Mouse (Mus musculus): Measurements from ENCODE around the gene Tbcb. TPM values are rescaled to one million over a fixed set of nuclear protein-coding genes. Genes with fewer than 3 reads are reported as not detected.
"Not testable (repeated sequence)": the region's sequence is repeated elsewhere in the genome, so short reads cannot be mapped to it uniquely, and the experiment has no call there.

Gene Tbcb
- polyA plus RNA-seq, 1 experiment from 2014 or later, result 199 TPM

- Histone ChIP-seq H3K27me3 (ENCODE audit: control insufficient read depth, insufficient read depth, low read length) (no peaks in the 10 kb centered on the region), H3K4me3 (ENCODE audit: low read length) (no peak overlapping the region), H3K36me3 (ENCODE audit: control insufficient read depth, insufficient read depth, low read length) (peaks cover 9% of the 10 kb centered on the region; the same call in 1 of the 2 replicates), H3K9ac (ENCODE audit: low read depth, low read length) (no peak overlapping the region), H3K4me1 (ENCODE audit: control insufficient read depth, insufficient read depth, low read length) (no peaks in the 10 kb centered on the region), H3K4me2 (replicated peaks; ENCODE audit: low read depth, low read length) (no peak overlapping the region), H3K27ac (ENCODE audit: low read depth, low read length) (no peak overlapping the region), H3K9me3 (ENCODE audit: control insufficient read depth, low read length) (no peaks in the 10 kb centered on the region)
- WGBS, result 86% methylated on average over 3 of the region's 3 CpGs
- no peak for ATAC-seq (ENCODE audit: low FRiP score, low TSS enrichment)
These were observed 34.7 kb upstream of the Tbcb start for GRCm38 (mm10) chr7:30266780-30267179.

- ATAC-seq (ENCODE audit: low FRiP score, low TSS enrichment), result no peak
- no peaks in the 10 kb centered on the region for H3K27me3 ChIP-seq (ENCODE audit: control insufficient read depth, insufficient read depth, low read length)
- no peak overlapping the region for H3K9ac ChIP-seq (ENCODE audit: low read depth, low read length)
- no peak overlapping the region for H3K27ac ChIP-seq (ENCODE audit: low read depth, low read length)
- WGBS, result 91% methylated on average over 7 of the region's 7 CpGs
- H3K36me3 ChIP-seq (ENCODE audit: control insufficient read depth, insufficient read depth, low read length), result peaks cover 14% of the 10 kb centered on the region; the same call in 1 of the 2 replicates
- no peak overlapping the region for H3K4me2 ChIP-seq (replicated peaks; ENCODE audit: low read depth, low read length)
- no peaks in the 10 kb centered on the region for H3K9me3 ChIP-seq (ENCODE audit: control insufficient read depth, low read length)
- no peak overlapping the region for H3K4me3 ChIP-seq (ENCODE audit: low read length)
- no peaks in the 10 kb centered on the region for H3K4me1 ChIP-seq (ENCODE audit: control insufficient read depth, insufficient read depth, low read length)
These were observed 33.9 kb upstream of the Tbcb start for GRCm38 (mm10) chr7:30265935-30266334.

DNA sequence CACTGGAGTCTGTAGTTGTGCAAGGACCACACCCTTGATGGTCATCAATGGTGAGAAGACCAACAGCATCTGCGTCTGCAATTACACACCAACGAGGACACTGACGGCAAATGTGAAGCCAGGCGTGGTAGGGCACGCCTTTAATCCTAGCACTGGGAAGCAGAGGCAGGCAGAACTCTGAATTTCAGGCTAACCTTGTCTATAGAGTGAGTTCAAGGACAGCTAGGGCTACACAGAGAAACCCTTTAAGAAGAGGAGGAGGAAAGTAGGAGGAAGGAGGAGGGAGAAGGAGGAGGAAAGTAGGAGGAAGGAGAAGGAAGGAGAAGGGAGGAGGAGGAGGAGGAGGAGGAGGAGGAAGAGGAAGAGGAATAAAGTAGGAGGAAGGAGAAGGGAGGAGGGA lies 33.5 kb upstream of the Tbcb start:
- no peak for ATAC-seq (ENCODE audit: low FRiP score, low TSS enrichment)
- Histone ChIP-seq H3K4me3 (ENCODE audit: low read length) (no peak overlapping the region), H3K4me1 (ENCODE audit: control insufficient read depth, insufficient read depth, low read length) (no peaks in the 10 kb centered on the region), H3K9me3 (ENCODE audit: control insufficient read depth, low read length) (no peaks in the 10 kb centered on the region), H3K36me3 (ENCODE audit: control insufficient read depth, insufficient read depth, low read length) (peaks cover 15% of the 10 kb centered on the region; the same call in 1 of the 2 replicates), H3K9ac (ENCODE audit: low read depth, low read length) (no peak overlapping the region), H3K27me3 (ENCODE audit: control insufficient read depth, insufficient read depth, low read length) (no peaks in the 10 kb centered on the region), H3K27ac (ENCODE audit: low read depth, low read length) (no peak overlapping the region), H3K4me2 (replicated peaks; ENCODE audit: low read depth, low read length) (no peak overlapping the region)
- WGBS, result over 99% methylated on average over 5 of the region's 5 CpGs

GRCm38 (mm10) chr7:30265041-30265440 lies 33.0 kb upstream of the Tbcb start:
- H3K27me3 ChIP-seq (ENCODE audit: control insufficient read depth, insufficient read depth, low read length), result no peaks in the 10 kb centered on the region
- no peak overlapping the region for H3K4me2 ChIP-seq (replicated peaks; ENCODE audit: low read depth, low read length)
- no peak overlapping the region for H3K9ac ChIP-seq (ENCODE audit: low read depth, low read length)
- no peak overlapping the region for H3K27ac ChIP-seq (ENCODE audit: low read depth, low read length)
- no peak overlapping the region for H3K4me3 ChIP-seq (ENCODE audit: low read length)
- WGBS, result 73% methylated on average over 2 of the region's 2 CpGs
- no peak for ATAC-seq (ENCODE audit: low FRiP score, low TSS enrichment)
- H3K36me3 ChIP-seq (ENCODE audit: control insufficient read depth, insufficient read depth, low read length), result peaks cover 13% of the 10 kb centered on the region; the same call in 1 of the 2 replicates
- H3K9me3 ChIP-seq (ENCODE audit: control insufficient read depth, low read length), result no peaks in the 10 kb centered on the region
- no peaks in the 10 kb centered on the region for H3K4me1 ChIP-seq (ENCODE audit: control insufficient read depth, insufficient read depth, low read length)

DNA sequence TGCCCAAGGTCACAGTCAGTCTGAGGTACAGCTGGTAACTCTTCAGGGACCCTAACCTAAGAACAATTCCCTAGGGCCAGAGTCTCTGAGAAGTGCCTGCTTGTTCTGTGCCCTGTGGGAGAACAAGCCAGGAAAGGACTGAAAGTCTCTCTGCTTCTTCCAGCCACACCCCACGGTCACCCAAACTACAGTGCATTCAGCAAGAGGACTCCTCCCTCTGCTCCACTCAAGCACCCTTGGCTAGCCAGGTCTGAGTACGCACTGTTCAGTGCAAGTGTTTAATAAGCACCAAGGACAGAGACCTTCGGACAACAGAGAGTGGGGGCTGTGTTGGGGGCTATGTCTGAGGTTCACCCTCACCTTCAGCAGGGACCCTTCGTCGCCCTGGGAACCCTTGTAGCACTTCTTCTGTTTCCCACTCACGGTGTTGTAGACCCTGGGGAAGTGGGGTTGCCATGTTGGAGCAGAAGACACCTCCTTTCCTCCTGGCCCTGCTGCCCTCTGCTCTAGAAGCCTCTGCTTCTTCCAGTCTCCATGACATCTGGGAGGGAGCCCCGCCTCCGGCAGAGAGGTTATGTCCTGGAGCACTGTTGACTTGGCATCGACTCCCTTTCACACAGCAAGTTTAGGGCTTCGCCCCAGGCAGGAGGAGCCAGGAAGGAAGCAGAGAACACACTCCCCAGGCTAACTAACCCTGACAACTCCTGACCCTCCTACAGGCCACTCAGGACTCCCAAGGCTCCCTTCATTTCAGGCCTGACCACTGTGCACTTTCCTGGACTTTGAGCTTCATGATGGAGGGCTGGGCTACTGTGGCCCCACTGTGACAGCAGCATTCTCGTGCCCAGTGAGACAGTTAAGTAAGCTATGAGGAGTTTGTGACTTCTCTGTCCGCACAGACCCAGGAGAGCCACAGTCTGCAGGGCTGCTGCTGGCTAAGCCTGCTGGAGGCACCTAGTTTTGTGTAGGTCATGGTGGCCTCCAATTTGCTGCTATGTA lies 20.2 kb upstream of the Tbcb start:
- ATAC-seq (ENCODE audit: low FRiP score, low TSS enrichment), result no peak
- Histone ChIP-seq H3K36me3 (ENCODE audit: control insufficient read depth, insufficient read depth, low read length) (0 out of 2 replicates have a peak, but pooled peaks cover 7% of the 10 kb centered on the region), H3K4me3 (ENCODE audit: low read length) (no peak overlapping the region), H3K4me1 (ENCODE audit: control insufficient read depth, insufficient read depth, low read length) (no peaks in the 10 kb centered on the region), H3K9ac (ENCODE audit: low read depth, low read length) (no peak overlapping the region), H3K27ac (ENCODE audit: low read depth, low read length) (no peak overlapping the region), H3K4me2 (replicated peaks; ENCODE audit: low read depth, low read length) (no peak overlapping the region), H3K27me3 (ENCODE audit: control insufficient read depth, insufficient read depth, low read length) (no peaks in the 10 kb centered on the region), H3K9me3 (ENCODE audit: control insufficient read depth, low read length) (no peaks in the 10 kb centered on the region)
- WGBS, result 76% methylated on average over 12 of the region's 12 CpGs

GRCm38 (mm10) chr7:30237374-30237773 lies 5.3 kb upstream of the Tbcb start:
- not testable (repeated sequence) for H3K9ac ChIP-seq (ENCODE audit: low read depth, low read length); H3K9me3 ChIP-seq (ENCODE audit: control insufficient read depth, low read length); ATAC-seq (ENCODE audit: low FRiP score, low TSS enrichment); H3K27me3 ChIP-seq (ENCODE audit: control insufficient read depth, insufficient read depth, low read length); H3K4me3 ChIP-seq (ENCODE audit: low read length); H3K4me2 ChIP-seq (replicated peaks; ENCODE audit: low read depth, low read length); H3K27ac ChIP-seq (ENCODE audit: low read depth, low read length); H3K4me1 ChIP-seq (ENCODE audit: control insufficient read depth, insufficient read depth, low read length)
- H3K36me3 ChIP-seq (ENCODE audit: control insufficient read depth, insufficient read depth, low read length), result peaks cover 27% of the 10 kb centered on the region; the same call in 1 of the 2 replicates
- WGBS, result 90% methylated on average over 3 of the region's 3 CpGs

- no peaks in the 10 kb centered on the region for H3K27me3 ChIP-seq (ENCODE audit: control insufficient read depth, insufficient read depth, low read length)
- no peak for ATAC-seq (ENCODE audit: low FRiP score, low TSS enrichment)
- H3K27ac ChIP-seq (ENCODE audit: low read depth, low read length), result no peak within 1 kb of the TSS
- H3K4me2 ChIP-seq (replicated peaks; ENCODE audit: low read depth, low read length), result no peak within 1 kb of the TSS
- peaks cover 21% of the 10 kb centered on the region; the same call in 1 of the 2 replicates for H3K36me3 ChIP-seq (ENCODE audit: control insufficient read depth, insufficient read depth, low read length)
- peaks cover 15% of the 10 kb centered on the region for H3K4me1 ChIP-seq (ENCODE audit: control insufficient read depth, insufficient read depth, low read length)
- no peak within 1 kb of the TSS for H3K4me3 ChIP-seq (ENCODE audit: low read length)
- 80% methylated on average over 4 of the region's 4 CpGs for WGBS
- H3K9ac ChIP-seq (ENCODE audit: low read depth, low read length), result no peak within 1 kb of the TSS
- no peaks in the 10 kb centered on the region for H3K9me3 ChIP-seq (ENCODE audit: control insufficient read depth, low read length)
These were observed 3.6 kb upstream of the Tbcb start, which contains the start of gene Ovol3 for GRCm38 (mm10) chr7:30235625-30236024. Ovol3 (minus strand) TSS chr7:30235725.

DNA sequence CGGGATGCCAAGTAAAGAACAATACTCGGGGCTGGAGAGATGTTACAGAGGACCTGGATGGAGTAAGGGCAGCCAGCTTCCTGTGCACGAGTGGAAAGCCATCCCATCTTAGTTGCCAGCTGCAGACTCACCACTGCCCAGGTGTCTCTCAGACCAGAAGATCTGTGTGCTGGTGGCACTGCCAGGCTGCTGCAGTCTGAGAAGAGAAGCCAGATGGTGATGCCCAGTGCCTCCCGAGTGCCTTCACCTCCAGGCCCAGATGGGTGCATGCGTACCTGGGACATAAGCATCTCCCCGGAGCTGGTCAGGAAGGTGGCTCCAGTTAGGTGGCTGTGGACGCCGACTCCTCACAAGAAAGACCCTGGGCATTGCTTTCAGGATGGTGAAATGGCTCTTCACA lies 3.0 kb upstream of the Tbcb start:
- H3K27ac ChIP-seq (ENCODE audit: low read depth, low read length), result no peak overlapping the region
- no peak for ATAC-seq (ENCODE audit: low FRiP score, low TSS enrichment)
- H3K36me3 ChIP-seq (ENCODE audit: control insufficient read depth, insufficient read depth, low read length), result peaks cover 21% of the 10 kb centered on the region; the same call in 1 of the 2 replicates
- H3K9me3 ChIP-seq (ENCODE audit: control insufficient read depth, low read length), result no peaks in the 10 kb centered on the region
- WGBS, result 90% methylated on average over 8 of the region's 8 CpGs
- H3K27me3 ChIP-seq (ENCODE audit: control insufficient read depth, insufficient read depth, low read length), result no peaks in the 10 kb centered on the region
- no peak overlapping the region for H3K4me2 ChIP-seq (replicated peaks; ENCODE audit: low read depth, low read length)
- H3K4me3 ChIP-seq (ENCODE audit: low read length), result no peak overlapping the region
- no peak overlapping the region for H3K9ac ChIP-seq (ENCODE audit: low read depth, low read length)
- peaks cover 17% of the 10 kb centered on the region for H3K4me1 ChIP-seq (ENCODE audit: control insufficient read depth, insufficient read depth, low read length)

DNA sequence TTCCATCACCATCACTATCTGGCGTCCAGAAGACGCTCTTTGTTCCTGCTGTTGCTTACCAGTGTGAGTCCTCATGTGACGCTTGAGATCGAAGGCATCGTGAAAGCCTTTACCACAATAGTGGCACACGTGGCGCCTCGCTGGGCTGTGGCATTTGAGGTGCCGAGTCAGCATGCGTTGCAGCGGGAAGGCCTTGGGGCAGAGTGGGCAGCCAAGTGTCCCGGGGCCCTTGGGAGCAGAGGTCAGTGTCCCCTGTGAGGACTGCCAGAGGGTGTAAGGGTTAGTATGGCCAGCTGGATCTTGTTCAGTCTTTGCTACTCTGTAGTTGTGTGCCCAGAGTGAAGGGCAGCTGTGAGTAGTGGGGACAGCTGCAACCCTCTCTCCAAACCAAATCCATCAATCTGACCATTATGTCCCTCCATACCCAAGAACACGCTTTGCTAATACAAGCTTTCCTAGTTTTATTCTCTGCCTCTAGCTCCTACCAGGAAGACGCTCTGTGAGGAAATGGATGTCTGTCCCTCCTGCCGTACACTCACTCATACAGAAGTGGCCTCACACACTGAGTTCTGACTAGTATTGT lies 2.3 kb upstream of the Tbcb start:
- Histone ChIP-seq H3K4me3 (ENCODE audit: low read length) (no peak overlapping the region), H3K4me2 (replicated peaks; ENCODE audit: low read depth, low read length) (no peak overlapping the region), H3K4me1 (ENCODE audit: control insufficient read depth, insufficient read depth, low read length) (peaks cover 17% of the 10 kb centered on the region), H3K9ac (ENCODE audit: low read depth, low read length) (no peak overlapping the region), H3K27ac (ENCODE audit: low read depth, low read length) (no peak overlapping the region), H3K9me3 (ENCODE audit: control insufficient read depth, low read length) (no peaks in the 10 kb centered on the region), H3K36me3 (ENCODE audit: control insufficient read depth, insufficient read depth, low read length) (peaks cover 24% of the 10 kb centered on the region; the same call in 1 of the 2 replicates), H3K27me3 (ENCODE audit: control insufficient read depth, insufficient read depth, low read length) (no peaks in the 10 kb centered on the region)
- ATAC-seq (ENCODE audit: low FRiP score, low TSS enrichment), result no peak
- 83% methylated on average over 15 of the region's 15 CpGs for WGBS
